Mouse (Mus musculus): Measurements from ENCODE around the gene Impdh2.

DNA sequence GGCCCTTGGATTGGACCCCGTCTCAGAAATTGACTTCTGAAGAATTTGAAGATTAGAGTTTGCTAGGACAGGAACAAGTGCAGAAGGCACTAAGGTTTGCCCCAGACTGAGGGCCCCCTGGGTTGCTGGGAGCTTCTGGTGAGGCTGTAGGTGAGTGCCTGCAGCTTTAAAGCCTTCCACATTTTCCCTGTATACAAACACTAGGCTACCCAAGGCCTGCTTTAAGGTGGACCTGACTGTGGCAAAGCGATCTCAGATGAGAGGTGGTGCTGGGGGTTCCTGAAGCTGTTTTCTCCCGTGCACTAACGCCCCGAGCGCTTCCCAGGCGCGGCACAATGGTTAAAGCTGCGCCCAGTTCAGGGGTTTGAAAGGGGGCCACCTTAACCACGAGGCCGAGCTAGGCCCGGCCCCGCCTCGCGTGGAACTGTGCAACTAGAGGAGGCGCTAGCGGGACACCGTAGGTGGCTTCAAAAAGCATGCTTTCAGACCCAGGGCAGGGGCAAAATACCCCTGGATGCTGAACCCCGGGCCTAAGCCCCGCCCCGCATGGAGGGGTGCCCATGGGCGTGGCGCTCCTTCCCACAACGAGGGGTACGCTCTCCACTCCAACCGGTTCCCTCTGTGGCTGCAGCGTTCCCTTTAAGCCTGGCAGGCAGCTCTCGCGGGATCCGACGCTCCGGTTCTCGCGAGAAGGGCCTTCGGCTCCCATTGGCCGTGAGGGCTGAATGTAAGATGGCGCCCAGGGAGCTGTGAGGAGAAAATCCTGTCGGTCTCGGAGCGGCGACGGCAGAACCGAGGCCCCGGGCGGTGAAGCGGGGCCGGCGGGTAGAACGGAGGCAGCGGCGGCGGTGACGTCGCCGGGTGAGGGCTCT, 43.5 kb upstream of the Impdh2 start, which contains the start of gene Qrich1:
- TF ChIP-seq CTCF (IDR thresholded peaks at IDR 0.05; ENCODE audit: low read depth, low read length) (no peak), POLR2A (IDR thresholded peaks at IDR 0.05; ENCODE audit: borderline replicate concordance, low read depth, low read length) (no peak)

Data from bone marrow macrophage, adult 2 months (primary cell).